Mouse (Mus musculus) layer of hippocampus, adult 9-11 months (tissue): Measurements from ENCODE around the gene Rmi2.
"Not testable (repeated sequence)": the region's sequence is repeated elsewhere in the genome, so short reads cannot be mapped to it uniquely, and the experiment has no call there.

ENCODE experiments used
- DNase-seq: peaks from one replicate; pipeline ENCODE4 v3.0.0; 2022

Gene Rmi2

DNA sequence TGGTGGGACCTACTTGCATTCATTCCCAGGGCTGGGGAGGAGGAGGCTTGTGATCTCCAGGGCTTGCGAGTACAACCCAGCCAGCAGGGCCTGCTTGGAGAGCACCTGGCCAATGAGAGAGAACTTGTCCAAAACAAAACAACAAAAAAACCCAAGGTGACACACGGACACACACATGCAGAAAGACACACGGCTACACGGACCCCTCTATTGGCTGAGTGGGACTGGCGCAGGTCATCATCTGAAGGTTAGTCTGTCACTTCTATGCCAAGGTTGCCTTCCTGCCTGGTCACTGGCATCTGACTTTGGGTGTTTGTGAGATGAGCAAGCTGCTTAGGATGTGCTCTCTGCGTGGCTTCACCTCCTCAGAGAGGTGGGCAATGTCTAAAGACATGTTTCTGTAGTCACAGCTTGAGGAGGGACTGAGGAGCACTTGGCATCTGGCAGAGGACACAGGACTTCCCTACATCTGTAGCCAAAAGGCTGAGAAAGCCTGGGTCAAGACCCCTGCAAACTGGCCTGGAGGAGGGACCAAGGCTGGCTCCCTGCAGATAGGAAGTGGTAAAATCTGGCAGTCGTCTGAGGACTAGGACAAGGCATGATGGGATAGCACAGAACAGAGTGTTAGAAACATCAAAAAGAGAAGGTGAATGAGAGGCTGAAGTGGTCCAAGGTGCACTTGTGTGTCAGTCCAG, 6.9 kb upstream of the Rmi2 start:
- no peak for DNase-seq

DNA sequence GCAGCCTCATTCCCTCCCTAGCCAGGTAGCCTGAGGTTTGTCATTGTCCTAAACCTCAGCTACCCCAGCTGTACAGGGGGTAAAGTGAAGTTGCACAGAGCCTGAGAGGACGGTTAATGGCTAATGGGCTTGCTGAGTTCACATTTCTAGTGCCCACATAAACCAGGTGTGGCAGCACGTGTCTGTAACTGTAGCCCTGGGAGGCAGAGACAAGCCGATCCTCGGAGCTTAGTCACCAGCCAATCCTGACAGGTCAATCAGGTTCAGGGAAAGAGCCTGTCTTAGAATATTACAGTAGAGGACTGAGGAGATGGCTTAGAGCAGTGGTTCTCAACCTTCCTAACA, 6.4 kb upstream of the Rmi2 start:
- no peak for DNase-seq

DNA sequence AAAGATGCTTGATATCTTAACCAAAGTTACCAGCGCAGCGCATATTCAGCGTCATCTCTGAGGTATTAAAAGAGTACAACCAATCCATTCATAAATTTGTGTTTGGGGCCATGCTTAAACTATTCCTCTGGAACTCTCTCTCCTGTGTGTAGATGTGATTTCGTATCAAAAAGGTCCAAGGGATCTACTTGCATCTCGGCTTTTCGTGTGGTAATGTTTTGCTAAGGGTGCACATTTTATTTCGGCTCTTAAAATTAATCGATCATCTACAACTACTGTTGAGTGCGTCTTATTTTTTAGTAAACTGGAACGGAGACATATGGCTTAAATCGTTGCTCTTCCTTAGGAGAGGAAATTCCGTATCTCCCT, 333 bp upstream of the Rmi2 start:
- no peak for DNase-seq

DNA sequence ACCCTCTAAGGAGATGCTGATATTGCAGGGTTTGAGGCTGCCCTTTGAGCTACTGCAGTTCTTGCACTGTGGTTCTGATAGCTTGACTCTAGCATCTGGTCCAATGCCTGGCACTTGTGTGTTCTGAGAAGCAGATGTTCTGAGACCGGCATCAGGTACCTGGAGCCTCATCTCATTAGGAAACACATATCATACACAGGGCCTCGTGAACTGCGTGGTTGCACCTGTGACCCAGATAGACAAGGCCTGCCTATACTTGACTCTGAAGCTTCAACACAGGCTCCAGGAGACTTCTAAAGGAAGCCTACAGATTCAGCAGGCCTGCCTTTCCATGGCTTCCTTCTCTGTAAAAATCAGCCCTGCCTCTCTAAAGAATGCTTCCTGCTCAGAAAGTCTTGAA, 1.5 kb downstream of the Rmi2 start:
- no peak for DNase-seq

DNA sequence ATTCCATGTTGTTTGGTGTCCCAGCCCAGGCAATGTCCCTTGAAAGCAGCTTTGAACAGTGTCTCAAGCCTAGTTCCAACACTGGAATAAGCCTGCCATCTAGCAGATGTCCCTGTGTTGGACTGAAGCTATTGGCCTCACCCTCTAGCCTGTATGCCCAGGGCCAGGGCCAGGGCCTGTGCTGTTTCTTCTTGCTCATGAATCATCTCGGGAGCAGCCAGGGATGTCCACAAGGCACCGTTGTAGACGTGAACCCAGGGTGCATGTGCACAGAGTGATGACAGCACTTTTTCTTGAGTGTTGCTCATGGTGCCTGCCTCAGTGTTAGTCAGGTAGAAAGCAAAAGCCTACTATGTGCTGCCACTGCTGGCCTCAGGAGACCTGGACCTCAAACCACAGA, 2.4 kb downstream of the Rmi2 start:
- no peak for DNase-seq

DNA sequence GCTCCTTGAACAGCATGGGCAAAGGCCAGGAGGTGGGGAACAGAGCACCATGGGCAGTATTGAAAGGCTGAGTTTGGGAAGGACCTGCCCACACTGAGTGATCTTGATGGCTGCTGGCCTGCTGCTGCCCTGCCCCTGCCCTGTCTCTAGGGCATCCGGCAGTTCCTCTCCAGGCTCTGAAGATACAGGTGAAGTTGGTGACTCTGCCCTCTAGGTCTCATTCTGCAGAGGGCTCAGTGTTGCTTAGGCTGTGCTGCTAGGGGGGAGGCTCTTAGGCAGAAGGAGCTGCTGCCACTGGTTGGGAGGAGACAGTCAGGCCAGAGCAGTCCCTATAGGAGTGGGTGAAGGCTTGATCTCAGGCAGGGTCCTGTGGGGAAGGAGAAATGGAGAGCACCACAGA, 3.0 kb downstream of the Rmi2 start:
- DNase-seq = no peak

DNA sequence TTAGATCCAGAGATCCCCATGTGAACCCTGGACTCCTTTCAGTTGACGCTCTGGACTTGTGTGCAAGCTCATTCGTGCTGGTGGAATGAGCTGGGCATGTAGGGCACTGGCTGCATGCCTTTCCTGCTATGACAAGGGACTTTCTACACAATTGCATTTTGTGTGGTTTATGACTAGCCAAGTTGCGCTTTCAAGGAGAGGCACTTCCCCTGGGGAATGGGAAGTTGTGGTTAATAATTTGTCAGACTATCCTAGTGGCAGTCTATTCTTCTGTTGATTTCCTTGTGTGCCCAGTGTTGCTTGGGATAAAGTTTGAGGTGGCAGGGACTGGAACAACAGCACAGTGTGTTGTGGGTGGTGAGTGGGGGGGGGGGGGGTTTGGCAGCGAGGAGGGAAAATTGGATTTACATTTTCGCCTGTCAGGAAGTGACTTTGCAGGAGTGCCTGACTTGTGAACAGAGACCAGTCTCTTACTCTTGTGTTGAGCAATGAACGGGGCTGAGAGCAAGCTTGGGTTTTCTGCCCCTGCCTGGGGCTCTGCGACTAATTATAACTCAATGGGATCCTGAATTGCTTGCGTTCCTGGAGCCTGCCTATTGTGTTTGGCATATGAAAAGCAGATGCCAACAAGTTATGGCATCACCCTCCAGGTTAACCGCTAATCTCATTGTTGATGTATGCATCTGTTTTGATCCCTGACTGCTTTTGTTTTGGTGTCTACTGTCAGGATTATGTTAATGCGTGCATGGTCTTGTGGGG, 3.8 kb downstream of the Rmi2 start:
- no peak for DNase-seq

DNA sequence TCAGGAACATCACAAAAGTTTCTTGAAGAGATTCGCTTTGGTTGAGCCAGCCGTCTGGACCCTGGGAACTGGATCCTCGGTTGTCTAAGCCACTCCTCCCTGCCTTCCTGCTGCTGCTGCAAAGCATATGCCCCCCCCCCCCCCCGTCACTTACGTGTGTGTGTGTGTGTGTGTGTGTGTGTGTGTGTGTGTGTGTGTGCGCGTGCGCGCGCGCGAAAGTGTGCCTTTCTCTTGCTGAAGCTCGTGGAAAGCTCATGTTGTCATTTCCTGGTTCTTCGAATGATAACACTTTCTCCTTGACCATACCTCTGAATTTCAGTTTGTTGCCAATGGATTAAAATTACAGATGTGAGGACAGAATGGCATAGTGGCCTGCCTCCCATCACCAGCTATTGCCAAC, 5.2 kb downstream of the Rmi2 start:
- DNase-seq = no peak

DNA sequence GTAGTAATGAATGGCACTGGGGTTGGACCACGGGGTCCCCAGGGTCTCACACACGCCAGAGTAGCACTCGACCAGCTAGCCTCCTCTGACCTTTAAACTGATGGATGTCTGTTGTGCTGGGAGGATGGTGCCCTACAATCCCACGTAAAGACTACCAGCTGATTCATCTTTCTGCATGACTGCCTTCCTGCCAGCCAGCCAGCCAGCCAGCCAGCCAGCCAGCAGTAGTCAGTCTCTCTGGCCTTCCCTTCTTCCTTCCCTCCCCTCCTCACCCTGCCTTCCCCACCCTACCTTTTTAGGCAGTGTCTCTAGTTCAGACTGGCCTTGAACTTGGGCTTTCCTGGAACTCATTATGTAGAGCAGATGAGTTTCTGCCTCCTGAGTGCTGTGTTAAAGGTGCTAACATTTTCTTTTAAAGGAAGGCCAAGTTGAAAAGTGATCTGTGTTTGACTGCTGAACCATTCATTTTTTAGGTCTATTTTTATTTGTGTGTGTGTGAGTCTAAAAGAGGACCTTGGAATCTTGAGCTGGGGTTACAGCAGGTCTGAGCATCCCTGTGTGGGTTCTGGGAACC, 7.5 kb downstream of the Rmi2 start:
- DNase-seq = no peak

DNA sequence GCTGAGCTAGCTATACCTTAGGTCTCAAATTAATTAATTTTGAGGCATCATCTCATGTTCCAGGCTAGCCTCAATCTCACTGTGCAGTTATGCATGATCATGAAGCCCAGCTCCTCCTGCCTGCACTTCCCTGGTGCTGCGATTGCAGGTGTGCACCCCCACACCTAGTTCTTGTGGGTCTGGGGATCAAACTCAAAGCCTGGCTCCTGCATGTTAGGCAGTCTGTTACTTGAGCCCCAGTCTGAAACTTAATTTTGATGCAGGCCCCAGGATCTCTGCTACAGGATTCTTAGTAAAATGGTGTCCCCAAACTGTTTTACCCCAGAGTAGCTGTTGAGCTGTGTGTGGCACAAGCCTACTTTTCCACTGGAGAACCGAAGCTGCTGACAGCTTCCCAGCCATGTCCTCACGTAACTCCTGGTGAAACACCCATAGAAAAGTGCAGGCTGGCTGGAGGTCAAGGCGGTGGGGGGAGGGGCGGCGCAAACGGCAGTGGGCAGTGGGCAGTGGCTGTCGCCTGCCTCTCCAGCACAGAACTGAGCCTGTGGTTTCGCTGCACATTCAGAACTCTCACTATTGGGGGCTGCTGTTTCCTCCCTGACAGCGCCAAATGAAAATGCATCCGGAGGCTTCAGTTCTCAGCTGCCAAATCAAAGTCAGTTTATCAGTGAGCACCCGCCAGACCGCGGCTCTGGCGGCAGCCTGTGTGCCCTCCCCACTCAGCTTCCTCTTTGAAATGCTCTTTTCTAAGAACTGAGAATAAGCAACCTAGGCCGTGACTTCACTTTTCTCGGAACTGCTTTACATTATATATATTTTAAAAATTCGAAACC, 8.8 kb downstream of the Rmi2 start:
- peak; percentile 19 for DNase-seq

DNA sequence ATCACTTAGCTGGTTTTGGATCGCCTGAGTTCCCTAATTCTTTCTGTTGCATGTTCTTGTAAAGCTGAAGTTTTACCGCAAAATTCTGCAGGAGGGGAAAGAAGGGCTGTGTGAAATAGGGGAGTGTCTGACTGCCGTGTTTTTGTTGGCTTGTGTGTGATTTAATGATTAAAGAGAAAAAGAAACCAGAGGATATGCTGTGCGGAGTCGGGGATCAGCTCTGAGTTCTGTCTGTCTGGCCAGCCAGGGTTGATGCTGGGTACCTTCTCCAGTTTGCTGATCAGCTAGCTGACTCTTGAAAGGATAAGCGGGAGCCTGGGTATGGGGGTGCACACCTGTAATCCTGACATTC, 9.4 kb downstream of the Rmi2 start:
- DNase-seq = no peak

DNA sequence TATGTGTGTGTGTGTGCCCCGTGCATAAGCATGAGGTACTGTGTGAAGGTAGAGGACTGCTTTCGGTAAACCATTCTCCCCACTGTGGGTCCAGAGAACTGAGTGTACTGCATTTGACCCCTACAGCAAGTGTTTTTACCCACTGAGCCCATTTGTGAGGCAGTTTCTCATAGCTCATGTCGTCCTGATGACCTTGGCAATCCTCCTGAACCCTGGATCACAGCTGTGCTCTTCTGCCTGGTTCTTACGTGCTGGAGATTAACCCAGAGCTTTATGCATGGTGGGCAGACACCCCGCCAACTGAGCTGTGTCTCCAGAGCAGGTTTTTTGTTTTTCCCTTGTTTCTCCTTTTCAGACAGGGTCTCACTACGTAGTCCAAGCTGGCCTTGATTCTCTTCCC, 11.1 kb downstream of the Rmi2 start:
- no peak for DNase-seq

DNA sequence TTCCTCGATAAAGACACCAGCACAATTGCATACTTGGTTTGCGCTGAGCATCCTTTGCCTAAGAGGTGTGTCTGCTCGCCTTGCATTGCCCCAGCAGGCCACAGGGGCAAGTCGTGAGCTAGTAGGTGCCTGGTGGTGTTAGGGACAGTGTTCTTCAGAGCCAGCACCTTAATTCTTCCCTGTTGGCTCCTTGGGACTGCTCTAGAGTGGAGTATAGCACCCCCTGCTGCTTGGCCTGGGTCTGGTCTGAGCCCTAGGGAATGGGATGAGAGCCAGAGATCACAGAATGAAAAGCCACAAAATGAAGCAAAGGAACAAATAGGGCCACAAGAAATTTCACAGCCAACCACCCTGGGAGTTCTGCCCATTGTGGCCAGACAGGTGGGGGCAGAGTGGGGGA, 11.6 kb downstream of the Rmi2 start:
- DNase-seq = peak; percentile 38

DNA sequence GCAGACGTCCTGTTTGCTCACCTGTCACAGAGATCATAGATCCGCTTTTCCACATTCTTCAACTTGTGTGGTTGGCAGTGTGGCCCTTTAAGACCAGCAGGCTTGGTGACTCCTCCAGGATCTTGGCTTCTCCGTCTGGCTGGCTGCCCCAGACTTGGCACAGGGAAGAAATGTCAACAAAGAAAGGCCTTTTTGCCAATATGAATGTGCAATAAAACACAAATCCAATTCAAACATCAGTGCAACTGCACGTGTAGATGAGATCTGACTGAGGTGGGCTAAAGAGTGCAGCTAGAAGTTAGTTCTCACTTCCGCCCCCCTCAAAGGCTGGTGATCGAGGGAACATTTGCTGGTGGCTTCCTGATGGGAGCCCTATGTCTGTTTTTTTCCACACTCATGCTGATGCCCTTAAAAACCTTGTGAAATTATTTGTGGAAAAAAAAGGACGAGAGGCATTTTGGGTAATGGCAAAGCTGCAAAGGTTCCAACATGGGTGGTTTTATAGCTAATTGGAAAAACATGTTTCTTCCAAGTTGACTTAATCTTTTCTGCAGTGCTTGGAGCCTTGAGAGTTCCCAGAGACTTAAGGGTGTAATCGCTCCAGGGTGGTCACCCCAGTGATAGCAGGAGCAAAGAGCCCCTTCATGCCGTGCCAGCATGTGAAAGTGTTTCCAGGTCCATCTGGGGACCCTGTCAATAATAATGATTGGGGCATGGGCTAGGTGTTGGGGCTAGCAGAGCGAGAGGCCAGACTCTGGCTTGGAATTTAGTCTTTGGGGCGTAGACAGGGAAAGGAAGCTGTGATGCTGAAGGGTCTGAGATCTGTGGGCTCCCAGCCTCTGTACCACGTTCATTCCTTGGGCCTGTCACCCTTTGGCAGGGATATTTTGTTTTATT, 15.4 kb downstream of the Rmi2 start:
- no peak for DNase-seq

DNA sequence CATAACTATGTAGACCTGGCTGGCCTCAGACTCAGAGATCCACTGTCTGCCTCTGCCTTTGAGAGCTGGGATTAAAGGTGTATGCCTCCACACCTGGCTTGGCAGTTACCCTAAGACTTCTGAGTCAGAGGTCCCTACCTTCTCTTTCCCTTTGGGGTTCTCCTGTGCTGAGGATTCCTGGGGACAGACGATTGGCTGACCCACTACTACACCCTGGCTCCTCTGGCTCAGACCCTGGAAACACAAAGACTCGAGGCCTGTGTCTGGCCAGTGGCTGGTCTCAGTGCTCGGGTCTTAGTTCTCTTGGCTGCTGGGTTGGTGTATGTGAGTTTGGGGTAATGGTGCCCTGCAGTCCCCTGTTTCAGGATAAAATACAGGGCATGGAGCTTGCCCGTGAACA, 16.0 kb downstream of the Rmi2 start:
- no peak for DNase-seq

DNA sequence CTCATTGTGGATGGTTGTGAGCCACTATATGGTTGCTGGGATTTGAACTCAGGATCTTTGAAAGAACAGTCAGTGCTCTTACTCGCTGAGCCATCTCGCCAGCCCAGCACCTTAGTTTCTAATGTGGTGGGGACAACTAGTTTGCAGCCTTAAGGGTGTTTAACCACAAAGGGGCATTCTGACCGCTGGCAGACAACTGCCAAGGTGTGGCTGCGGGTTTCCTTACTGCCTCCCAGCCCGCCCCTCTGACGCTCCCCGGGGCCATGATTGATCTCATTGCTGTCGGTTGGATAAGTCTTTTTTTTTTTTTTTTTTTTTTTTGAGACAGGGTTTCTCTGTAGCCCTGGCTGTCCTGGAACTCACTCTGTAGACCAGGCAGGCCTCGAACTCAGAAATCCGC, 17.4 kb downstream of the Rmi2 start:
- not testable (repeated sequence) for DNase-seq

DNA sequence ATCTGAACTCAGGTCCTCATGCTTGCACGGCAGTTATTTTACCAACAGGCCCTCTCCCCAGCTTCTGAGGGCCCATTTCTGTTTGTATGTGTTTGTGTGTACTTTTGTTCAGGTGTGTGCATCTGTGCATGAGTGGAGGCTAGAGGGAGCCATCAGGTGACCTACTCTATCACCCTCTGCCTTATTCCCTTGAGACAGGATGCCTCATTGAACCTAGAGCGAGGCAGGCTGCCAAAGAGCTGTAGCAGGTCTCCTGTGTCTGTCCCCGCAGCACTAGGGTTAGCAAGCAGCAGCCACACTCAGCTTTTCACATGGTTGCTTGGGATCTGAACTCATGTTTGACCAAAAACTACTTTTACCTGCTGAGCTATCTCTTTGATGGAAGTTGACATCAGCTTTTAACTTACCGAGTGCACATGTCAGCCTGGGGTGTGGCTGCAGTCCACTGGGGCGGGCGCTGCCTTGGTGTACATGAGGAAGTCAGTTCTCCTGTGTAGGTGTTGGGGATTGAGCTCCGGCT, 24.9 kb downstream of the Rmi2 start:
- DNase-seq = no peak

DNA sequence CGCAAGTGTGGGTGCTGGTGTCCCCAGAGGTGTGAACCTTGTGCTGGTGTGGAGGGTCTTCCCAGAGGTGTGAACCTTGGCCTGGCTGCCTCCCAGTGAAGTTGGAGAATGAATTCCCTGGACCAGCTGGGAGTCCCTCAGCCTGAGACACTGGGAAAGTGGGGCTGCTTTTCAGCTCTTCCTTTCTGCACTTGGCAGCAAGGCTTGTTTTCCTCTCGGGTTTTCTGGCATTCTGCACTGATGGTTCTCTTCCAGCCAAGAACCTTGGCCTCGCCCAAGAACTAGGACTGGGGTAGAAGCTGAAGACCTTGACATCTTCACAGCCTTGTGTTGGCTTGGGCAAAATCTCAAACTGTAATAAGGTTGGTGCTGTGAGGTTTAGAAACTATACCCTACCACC, 26.5 kb downstream of the Rmi2 start:
- no peak for DNase-seq

DNA sequence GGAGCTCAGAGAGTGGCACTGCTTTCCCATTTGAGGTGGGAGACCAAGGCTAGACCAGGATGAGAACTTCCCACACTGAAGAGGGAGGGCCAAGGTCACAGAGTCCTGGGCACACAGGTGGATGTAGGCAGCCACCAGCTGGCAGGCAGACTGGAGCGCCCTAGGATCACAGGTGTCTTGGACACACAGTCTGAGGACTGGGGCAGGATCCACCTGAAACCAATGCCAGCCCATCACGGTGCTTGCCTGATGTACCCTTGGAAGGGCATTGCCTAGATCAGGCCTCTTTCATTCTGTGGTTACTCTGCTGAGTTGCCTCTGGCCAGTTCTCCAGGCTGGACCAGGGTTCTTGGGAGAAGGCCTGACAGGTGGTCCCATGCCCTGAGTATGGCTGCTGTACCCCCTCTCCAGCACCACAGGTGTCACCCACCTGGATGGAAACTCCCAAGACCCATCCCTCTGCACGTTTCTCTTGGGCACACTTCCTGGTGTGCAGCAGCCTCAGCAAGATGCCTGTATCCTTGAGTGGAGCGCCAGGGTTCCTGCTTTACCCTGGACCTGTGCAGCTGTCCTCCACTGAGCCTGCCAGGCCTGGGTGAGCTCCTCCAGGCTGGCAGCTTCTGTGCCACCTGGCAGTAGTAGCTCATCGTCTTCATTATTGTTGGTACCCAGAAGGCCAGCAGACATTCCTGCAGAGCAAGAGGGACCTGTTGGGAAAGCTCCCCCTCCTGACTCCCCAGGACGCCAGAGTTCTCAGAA, 30.2 kb downstream of the Rmi2 start:
- DNase-seq = no peak

DNA sequence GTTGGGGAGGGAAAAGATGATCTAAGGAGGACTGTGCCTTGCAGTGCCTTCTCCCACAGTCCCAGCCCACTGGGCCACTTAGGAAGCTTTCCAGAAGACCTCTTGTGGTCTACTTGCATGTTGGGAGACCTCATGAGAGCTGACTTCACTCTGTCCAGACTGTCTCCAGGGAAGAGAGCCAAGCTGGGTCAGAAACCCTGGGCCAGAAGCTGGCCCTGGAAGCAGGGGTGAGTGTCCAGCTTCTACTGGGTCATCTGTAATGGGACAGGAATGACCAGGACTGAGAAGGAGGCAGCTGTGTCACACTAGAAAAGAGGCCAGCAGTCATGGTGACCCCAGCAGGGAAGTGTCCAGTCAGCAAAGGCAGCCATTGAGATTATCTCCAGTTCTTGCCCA, 30.7 kb downstream of the Rmi2 start:
- DNase-seq = no peak

DNA sequence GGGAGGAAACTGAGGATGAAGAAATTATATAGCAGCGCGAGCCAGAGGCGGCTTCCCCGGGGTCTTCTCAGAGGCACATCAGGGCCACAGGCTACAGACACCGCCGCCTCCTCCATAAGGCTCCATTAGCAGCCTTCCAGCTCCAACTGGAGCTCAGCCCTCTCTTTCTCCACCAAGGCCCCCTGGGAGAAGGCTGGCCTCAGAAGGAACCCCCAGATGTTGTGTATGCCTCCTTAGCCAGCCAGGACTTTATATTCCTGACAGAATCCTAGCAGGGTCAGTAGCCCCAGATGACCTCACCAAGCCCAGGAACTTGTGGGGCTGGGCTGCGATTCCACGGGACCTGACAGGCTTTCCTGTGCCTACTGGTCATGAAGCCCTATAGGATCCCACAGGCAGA, 32.0 kb downstream of the Rmi2 start:
- DNase-seq = no peak

DNA sequence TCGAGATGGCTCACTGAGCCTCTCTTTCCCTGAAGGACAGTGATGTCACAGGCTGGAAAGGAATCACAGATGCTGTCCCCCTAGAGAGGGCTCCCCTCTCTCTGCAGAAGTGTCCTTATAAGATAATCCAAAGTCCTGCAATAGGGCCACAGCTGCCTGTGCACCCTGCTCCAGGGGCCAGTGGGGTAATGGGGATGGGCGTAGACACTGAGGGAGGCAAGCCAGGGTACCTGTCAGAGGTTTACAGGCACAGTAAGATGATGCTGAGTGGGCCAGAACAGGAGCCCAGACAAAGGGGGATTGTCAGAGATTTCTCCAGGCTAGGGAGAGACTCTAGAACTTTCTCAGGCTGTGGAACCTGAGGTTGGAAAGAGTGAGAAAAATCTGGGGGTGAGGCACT, 32.6 kb downstream of the Rmi2 start:
- no peak for DNase-seq
